Mouse (Mus musculus) forelimb bud, embryonic 11.5 days (tissue): ENCODE results near the gene Nkx1-2.

ENCODE experiments used
- DNase-seq: peaks from one replicate; pipeline ENCODE4 v3.0.0-alpha.2; 2012; ENCODE audit warnings: low read depth, low spot score

Gene Nkx1-2

DNA sequence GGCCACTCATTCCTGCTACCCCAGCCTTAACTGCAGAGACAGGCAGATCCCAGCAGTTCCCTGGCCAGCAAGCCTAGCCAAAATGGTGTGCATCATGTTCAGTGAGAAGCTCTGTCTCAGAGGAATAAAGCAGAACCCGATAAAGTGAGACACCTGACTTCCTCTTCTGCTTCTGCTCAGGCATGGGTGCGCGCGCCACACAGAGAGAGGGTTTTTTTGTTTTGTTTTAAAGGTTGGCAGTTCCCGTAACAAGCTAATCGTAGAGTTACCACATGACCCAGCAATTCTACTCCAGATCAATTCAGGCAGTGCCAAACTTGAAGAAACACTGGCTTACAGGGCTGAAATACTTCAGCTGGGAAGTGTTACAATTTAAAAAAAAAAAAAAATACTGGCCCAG is 30.6 kb downstream of the Nkx1-2 start:
- DNase-seq = no peak

- no peak for DNase-seq
Measured at GRCm38 (mm10) chr7:132565831-132566230, 33.6 kb downstream of the Nkx1-2 start.

DNA sequence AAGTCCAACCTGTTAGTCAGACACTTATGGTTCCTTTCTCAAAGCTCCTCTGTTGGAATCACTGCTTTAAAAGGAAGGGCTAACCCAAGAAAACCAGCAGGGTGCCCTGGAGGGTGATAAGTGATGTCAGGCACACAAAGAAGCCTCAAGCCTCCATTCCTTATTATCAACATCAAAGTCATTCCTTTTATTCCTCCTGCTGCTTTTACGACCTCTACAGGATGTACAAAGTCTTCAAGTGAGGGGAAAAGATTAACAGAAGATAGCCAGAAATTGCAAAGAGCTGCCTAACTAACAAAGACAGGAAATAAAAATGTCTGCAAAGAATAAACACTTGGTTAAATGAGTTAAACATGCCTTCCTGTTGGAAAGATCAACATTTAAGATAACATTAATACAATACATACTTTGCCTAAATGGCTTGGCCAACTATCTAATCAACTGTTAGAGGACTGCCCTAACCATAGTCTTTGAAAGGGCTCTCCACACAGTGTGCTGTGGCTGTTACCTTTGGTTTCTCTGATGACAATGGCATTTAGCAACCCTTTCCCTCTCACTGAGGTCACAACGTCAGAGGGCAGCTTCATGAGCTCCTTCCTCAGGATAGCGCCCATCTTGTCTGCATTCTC is 40.2 kb downstream of the Nkx1-2 start:
- DNase-seq = no peak

DNA sequence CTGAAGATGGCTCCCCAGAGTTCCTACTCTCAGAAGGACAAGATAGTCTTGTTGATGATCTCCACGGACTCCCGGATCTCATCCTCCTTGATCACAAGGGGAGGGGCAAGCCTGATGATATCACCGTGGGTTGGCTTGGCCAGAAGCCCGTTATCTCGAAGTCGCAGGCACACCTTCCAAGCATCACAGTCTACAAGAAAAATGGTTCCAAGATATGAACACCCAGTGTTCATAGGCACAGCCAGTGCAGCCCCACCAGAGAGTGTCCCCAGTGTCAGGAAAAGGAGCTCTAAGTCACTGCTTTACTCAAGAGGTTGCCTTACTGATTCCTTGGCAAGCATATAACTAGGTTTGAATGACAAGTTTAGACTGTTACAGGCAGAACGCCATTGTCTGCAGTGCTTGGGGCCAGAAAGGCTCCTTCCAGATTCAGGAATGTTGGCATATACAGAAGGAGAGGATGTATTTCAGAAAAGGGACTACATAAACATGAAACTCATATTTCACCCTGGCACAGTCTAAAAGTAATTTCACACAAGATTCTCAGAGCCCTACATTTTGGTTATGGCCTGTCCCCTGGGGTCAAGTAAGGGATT is 41.2 kb downstream of the Nkx1-2 start:
- DNase-seq = no peak

DNA sequence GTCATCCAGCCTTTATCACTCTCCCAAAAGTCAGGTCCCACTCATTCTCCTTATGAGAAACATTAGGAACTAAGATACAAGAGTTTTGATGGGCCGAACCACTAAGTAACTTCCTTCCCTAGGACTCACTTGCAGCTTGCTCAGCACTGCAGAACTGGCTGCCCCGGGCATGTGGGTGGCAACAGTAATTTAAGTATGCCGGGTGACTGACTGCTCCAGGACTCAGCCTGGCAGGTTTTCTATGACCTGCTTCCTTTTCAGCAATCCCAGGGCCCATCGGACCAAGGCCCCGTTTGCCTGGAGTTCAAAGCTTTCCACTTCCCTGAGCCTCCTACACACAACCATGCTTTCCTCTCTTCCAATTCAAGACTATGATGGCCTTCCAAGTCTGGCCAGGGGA is 42.9 kb downstream of the Nkx1-2 start:
- DNase-seq = no peak

GRCm38 (mm10) chr7:132555911-132556310 is 43.5 kb downstream of the Nkx1-2 start:
- no peak for DNase-seq

DNA sequence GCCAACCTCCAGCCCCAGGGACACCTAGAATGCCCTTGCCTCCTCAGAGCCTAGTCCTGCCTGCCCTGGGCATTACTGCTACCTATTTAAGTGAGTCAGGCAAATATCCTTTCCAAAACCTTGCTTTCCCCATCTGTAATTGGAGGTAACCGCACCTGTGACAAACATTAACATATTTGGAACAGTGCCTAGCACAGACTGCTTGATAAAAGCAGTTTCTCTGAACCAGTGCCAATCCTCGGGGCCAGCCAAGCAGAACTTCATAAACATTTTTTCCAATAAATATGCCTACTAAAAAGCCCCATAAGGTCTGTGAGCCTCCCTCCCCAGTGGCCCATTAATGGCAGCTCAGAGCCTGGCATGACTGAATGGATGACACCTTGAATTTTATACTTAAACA is 45.3 kb downstream of the Nkx1-2 start:
- DNase-seq = no peak

- DNase-seq = peak; percentile 96
Measured at GRCm38 (mm10) chr7:132551351-132552126, 47.9 kb downstream of the Nkx1-2 start.

- no peak for DNase-seq
Measured at GRCm38 (mm10) chr7:132547126-132547525, 52.3 kb downstream of the Nkx1-2 start.
